Mouse (Mus musculus): ENCODE results near the gene Dnah8.

Gene Dnah8

GRCm38 (mm10) chr17:30831170-30831569 lies 207.0 kb downstream of the Dnah8 start:
- DNase-seq = no peak

DNA sequence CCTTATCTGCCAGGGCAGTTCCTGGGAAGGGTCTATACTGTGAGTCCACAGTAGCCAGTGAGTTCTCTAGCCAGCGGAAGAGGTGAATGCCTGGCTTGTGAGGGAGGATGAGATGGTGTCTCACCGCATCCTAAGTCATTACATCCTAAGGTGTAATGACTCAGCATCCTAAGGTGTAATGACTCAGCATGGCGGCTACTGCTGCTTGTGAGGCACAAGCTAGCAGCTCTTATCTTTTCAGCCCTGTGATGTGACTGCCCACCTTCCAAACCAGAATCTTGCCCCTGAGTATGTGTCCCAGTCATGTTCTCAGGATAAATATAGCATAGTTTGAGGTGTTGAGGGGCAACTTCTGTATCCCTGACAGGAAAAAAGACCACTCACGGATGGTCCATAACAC lies 211.3 kb downstream of the Dnah8 start:
- DNase-seq = no peak

GRCm38 (mm10) chr17:30837031-30837430 lies 212.9 kb downstream of the Dnah8 start:
- DNase-seq = no peak

DNA sequence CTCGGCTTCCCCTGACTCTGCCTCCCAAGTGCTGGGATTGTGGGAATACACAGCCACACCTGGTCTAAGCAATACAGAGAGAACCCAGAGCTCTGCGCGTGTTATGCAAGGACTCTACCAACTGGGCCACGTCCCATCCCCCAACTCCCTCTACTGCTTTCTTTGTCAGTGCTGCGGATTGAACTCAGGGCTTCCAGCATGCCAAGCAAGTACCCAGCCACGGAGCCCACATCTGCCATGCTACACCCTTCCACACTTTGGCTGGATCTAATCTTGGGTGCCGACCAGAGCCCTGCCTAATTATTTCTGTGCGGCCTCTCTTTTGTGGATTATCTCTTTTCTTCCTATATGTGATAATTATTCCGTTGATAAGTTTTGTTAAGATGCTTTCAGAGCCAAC lies 215.9 kb downstream of the Dnah8 start:
- no peak for DNase-seq

- no peak for DNase-seq
Measured at GRCm38 (mm10) chr17:30842312-30842711, 218.2 kb downstream of the Dnah8 start.

GRCm38 (mm10) chr17:30844321-30844791 lies 220.2 kb downstream of the Dnah8 start:
- DNase-seq = peak; percentile 40

DNA sequence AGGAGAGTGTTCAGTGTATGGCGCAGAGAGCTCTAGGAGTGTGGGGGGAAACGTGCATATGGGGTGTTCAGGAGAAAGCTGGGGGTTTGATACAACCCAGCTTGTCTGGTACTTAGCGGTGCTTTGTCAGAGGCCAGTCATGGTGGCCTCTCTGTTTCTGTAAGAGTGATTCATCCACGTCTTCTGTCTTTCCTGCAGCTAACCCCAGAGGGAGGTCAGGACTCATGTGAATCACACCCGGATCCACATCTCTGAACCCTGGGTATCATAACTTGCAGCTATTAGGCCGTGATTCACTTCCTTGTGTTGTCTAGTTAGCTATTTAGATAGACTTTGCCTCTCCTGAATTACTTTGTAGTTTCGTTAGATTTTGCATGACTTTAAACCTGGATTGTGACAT lies 223.3 kb downstream of the Dnah8 start:
- no peak for DNase-seq

GRCm38 (mm10) chr17:30848086-30848485 lies 223.9 kb downstream of the Dnah8 start:
- no peak for DNase-seq

DNA sequence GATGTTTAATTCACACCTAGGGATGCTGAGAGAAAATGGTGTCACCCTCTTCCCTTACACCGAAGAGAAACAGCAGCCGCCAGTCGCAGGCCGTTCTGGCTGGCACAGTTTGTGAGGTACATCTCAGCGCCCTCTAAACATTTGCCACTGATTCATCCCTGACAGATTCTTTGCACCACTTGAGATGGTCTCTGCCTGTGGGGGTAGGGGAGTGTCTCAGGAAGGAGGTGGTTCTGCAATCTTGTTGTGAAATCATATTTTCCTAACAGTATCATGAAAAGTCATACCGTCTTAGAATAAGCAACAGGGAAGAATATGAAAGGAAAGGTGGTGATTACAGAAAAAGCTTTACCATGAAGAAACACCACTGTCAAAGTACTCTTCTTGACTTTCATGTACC lies 224.7 kb downstream of the Dnah8 start:
- no peak for DNase-seq

- no peak for DNase-seq
Measured at GRCm38 (mm10) chr17:30849813-30850212, 225.7 kb downstream of the Dnah8 start.

- DNase-seq = no peak
Measured at GRCm38 (mm10) chr17:30852345-30852744, 228.2 kb downstream of the Dnah8 start.

GRCm38 (mm10) chr17:30857347-30857746 lies 233.2 kb downstream of the Dnah8 start:
- no peak for DNase-seq

DNA sequence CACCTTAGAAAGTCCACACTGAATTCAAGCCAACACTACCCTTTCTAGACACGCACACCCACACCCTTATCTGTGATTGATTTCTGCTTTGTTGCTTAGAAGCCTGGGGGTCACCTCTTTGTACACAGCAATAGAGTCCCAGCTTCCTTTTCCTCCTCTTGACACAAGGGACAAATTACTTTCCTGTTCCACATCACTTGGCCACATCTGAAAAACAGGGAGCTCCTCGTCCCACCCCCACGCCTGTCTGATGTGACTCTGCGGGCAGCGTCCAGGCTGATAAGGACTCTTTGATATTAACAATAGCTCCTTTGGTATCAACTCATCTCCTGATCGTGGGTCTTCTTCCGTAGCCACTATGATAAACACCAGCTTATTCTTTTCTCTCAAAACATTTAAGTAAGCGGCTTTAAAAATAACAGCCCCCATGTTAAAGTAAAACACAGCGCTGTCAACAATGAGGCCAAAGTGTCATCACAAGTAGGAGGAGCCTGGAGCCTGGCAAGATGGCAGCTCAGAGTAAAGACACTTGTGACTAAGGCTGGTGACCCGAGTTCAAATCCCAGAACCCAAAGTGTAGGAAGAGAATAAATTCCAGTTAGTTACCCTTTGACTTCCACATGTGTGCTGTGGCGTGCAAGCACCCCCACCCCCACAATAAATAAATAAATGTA lies 234.6 kb downstream of the Dnah8 start:
- DNase-seq = peak; percentile 34

DNA sequence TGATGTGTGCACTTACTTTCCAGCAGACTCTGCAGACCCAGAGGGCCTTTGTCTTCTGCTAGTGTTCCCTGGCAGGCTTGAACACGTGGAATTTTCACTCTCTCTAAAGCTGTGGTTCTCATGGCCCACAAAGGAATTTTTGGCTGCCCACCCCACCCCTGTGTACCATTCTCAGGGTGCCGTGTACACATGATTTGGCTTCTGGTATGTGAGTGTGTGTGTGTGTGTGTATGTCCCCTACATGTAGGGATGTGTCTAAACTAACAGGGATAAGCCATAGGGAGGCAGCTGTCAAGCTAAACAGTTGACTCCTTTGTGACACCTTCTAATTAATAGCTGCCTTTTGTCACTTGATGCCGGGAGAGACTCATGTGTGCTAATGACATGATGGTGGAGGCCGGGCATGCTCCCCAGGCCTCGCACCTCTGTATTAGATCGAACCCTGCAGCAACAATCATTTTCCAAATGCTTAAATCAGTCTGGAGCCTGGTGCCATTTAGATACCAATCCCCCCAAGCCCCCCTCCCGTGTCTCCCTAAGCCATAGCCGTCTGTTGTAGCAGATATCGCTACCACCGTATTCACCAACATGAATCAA lies 235.9 kb downstream of the Dnah8 start:
- no peak for DNase-seq

- DNase-seq = peak; percentile 36
Measured at GRCm38 (mm10) chr17:30860606-30861005, 236.5 kb downstream of the Dnah8 start.

DNA sequence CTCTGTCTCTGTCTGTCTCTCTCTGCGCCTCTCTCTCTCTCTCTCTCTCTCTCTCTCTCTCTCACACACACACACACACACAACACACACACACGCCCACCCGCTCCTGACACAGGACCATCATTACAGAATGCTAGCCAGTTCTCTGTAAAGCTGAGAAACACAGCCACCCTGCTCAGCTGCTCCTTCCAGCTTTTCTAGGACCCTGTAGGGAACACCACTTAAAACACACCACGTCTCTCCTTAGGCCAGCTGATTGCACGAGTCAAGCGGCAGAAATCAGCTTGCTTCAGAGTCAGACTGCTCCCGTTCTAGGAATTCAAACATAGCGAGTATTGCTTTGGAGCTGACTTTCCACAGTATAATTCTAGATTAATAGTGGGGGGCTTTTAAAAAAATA lies 242.1 kb downstream of the Dnah8 start:
- no peak for DNase-seq

- DNase-seq = peak; percentile 41
Measured at GRCm38 (mm10) chr17:30866966-30867365, 242.8 kb downstream of the Dnah8 start.

DNA sequence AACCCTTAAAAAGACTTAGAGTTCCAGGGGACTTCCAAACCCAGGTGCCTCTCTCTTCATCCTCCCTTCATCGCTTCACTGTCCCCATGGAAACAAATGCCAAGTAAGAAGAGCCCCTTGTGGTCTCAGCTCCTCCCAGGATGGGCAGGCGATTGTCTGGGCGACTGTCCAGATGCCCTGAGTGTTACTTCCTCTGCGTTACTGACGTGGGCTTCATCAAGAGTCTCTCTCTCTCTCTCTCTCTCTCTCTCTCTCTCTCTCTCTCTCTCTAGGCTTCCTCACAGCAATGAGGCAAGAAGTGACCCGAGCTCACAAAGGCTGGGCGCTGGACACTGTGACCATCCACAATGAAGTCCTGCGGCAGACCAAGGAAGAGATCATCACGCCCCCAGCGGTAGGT lies 246.9 kb downstream of the Dnah8 start:
- DNase-seq = no peak

DNA sequence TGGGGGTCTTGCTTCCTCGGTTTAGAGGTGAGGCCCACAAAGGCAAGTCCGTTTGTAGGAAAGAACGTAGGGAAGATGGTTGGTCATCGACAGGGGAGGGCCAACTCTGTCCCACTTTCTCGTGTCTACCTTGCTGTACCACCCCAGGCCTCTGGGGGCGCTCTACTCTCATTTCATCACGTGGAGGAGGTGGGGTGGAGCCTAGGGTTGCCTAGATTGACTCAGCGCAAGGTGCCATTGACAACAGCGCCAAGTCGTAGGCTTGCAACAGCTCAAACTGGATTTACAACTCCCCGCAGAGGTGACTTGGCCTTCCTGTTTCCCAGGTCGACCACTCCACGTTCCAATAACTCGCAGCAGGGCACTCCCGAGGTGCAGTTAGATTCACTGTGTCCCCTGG lies 250.1 kb downstream of the Dnah8 start:
- no peak for DNase-seq

DNA sequence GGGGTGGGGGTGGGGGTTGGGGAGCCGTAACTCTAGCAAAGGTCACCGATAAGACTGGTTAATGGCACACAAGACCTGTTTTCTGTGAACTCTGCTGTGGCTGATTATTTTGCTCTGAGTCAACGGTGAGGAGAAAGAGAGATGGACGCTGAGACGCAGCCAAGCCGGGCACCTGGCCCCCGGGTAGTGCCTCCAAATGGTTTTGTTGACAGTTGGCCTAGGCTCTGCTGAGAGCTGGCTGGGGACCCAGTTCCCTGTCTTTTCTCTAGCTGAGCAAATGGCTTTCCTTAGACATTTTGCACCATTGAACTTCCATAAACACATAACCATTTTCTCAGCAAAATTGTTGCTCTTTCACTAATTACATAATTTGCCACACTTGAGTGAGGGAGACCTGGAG lies 253.3 kb downstream of the Dnah8 start:
- DNase-seq = no peak

DNA sequence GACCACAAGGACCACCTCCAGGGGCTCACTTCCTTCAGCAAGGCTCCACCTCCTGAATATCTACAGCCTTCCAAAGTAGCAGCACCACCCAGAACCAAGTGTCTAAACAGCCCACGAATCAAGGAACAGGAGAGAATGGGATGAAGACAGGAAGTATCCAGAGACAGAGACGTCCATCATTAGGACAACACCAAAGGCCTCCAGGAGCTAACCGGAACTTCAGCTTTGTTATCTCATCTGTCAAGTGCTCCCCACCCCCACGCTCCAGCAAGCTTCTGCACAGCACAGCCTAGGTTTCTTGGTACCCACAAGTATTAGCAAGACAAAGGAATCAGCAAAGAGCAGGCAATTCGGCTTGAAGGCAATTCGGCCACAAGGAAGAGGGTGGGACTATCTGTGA lies 254.5 kb downstream of the Dnah8 start:
- no peak for DNase-seq

GRCm38 (mm10) chr17:30880391-30880790 lies 256.2 kb downstream of the Dnah8 start:
- no peak for DNase-seq

DNA sequence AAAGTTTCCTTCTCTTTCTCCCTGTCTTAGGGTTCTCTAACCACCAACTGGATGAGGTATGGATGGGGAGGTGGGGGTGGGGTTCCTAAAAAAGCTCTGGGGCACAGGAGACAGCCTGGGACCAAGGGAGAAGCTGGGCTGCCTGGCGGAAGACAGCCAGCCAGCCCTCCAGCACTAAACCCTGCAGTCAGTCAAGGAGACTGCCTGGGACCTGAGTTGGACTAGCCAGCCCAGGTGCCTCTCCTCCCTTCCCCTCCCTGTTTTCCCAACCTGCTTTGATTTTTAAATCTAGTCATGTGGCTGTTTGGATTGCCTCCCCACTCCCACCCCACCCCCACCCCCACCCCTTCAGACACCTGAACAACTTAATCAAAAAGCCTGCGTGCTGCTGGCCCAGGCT lies 256.8 kb downstream of the Dnah8 start:
- DNase-seq = no peak

DNA sequence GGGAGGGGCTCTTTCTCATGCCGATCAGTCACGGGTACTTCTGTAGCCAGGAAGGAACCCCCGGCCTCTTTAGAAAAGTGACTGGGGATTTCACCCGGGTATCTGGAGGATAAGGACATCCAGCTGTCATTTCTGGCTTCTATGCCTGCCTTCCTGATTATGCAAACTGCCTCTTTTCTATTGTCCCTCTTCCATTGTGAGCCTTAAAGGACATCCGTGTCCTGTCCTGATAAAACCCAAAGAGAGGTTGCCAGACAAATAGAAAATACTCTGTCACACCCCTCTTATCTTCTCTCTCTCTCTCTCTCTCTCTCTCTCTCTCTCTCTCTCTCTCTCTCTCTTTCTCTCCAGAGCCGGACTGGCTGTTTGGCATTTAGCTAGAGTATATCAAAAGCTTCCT lies 258.1 kb downstream of the Dnah8 start:
- no peak for DNase-seq

DNA sequence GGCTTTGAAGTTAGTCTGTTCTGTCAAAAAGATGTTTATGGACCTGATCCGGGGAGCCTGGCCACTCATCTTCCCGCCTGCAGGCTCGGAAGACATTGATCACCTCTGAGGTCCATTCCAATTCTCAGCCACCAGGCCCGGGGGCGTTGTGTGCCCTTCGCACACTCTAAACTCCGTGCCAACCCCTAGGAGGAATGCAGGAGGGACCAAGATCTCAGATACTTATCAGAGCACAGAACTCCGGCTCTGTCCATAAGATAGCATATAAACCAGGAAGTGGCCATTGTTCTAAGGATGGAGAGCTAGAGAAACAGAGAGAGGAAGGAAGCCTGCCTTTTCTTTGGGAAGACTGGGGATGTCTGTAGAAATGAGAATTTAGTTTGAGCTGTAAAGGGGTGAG lies 259.4 kb downstream of the Dnah8 start:
- no peak for DNase-seq

Data from kidney, adult 18-20 months (tissue).